11 mouse cellular contexts compared by ENCODE assay signal in genomic region chr14:23114910-23115309, GRCm38 (mm10).
DNase-seq lines count a peak whose midpoint lies in the region; ATAC-seq lines count a peak whose summit lies in the region.
"Had no signal": no experiment of that assay in that cellular context is flagged by ENCODE, and none has a peak within 500 bp of the region (broad histone marks: within the 10 kb centered on the region; RNA-seq: fewer than 3 reads in every experiment).

No protein-coding gene starts in this region.

- ATAC-seq in embryonic facial prominence, embryonic 11.5 days (replicated peaks; ENCODE audit: insufficient number of reproducible peaks, low FRiP score, low TSS enrichment, low read depth), result 0 out of 2 replicates have a peak, but pooled peaks have one; percentile 44
- ATAC-seq: liver, embryonic 12.5 days had no signal

- H3K9ac ChIP-seq in embryonic facial prominence, embryonic 11.5 days (replicated peaks; ENCODE audit: low read length), result no peak overlapping the region
- H3K9ac ChIP-seq: embryonic facial prominence, embryonic 13.5 days; liver, embryonic 12.5 days had no signal

- H3K4me3 ChIP-seq in embryonic facial prominence, embryonic 11.5 days (ENCODE audit: low read depth, low read length), result no peak overlapping the region
- H3K4me3 ChIP-seq: embryonic facial prominence, embryonic 13.5 days; liver, embryonic 12.5 days had no signal

- H3K4me2 ChIP-seq in embryonic facial prominence, embryonic 11.5 days (ENCODE audit: low read depth, low read length), result no peak overlapping the region
- H3K4me2 ChIP-seq: embryonic facial prominence, embryonic 13.5 days; liver, embryonic 12.5 days had no signal

- H3K9me3 ChIP-seq in embryonic facial prominence, embryonic 11.5 days (replicated peaks; ENCODE audit: control insufficient read depth, low read length), result no peaks in the 10 kb centered on the region
- H3K9me3 ChIP-seq: embryonic facial prominence, embryonic 13.5 days; liver, embryonic 12.5 days had no signal

- intact Hi-C loops in left cerebral cortex, postnatal 4 days (cut with DNase I), result no loop called here

- H3K36me3 ChIP-seq in embryonic facial prominence, embryonic 11.5 days (replicated peaks; ENCODE audit: control insufficient read depth, insufficient read depth, low read depth, low read length), result no peaks in the 10 kb centered on the region
- H3K36me3 ChIP-seq: embryonic facial prominence, embryonic 13.5 days; G1E; liver, embryonic 12.5 days had no signal

- WGBS in embryonic facial prominence, embryonic 11.5 days, result 49% methylated on average over 5 of the region's 5 CpGs

- H3K27ac ChIP-seq in embryonic facial prominence, embryonic 11.5 days (replicated peaks; ENCODE audit: low read depth, low read length), result 0 out of 2 replicates have a peak overlapping the region, but pooled peaks have one; percentile 41
- H3K27ac ChIP-seq: embryonic facial prominence, embryonic 13.5 days; liver, embryonic 12.5 days had no signal

- H3K4me1 ChIP-seq in embryonic facial prominence, embryonic 11.5 days (ENCODE audit: control insufficient read depth, insufficient read depth, low read length), result no peaks in the 10 kb centered on the region
- H3K4me1 ChIP-seq: liver, embryonic 12.5 days had no signal

- no peaks in the 10 kb centered on the region for H3K27me3 ChIP-seq in embryonic facial prominence, embryonic 11.5 days (ENCODE audit: control insufficient read depth, insufficient read depth, low read length)
- H3K27me3 ChIP-seq: embryonic facial prominence, embryonic 13.5 days; liver, embryonic 12.5 days had no signal

- peak; percentile 5 for DNase-seq in R1 (ENCODE audit: low read depth, low spot score)
- DNase-seq in embryonic facial prominence, embryonic 11.5 days (ENCODE audit: low spot score), result peak; percentile 62
- peak; percentile 51 for DNase-seq in kidney, adult 9 months
- peak; percentile 7 for DNase-seq in lung, postnatal 14 days
- no peak for DNase-seq in c-Kit-positive CD71-positive TER-119-positive erythroid progenitor cells, embryonic 14.5 days (ENCODE audit: low spot score)
- DNase-seq in spleen, postnatal 10 days (ENCODE audit: low spot score in 2 of 2), result no peak
- no peak for DNase-seq in layer of hippocampus, adult 9-10 months (ENCODE audit: low spot score)
- DNase-seq in left cerebral cortex, postnatal 4 days, result no peak

Comparison
In these comparisons a context has a peak if more than half of its experiments do, and no peak if none do; other contexts are left out.
1. DNase-seq: peak in R1 (single experiment), embryonic facial prominence, embryonic 11.5 days (single experiment), kidney, adult 9 months (single experiment) and lung, postnatal 14 days (single experiment); none in c-Kit-positive CD71-positive TER-119-positive erythroid progenitor cells, embryonic 14.5 days (single experiment), spleen, postnatal 10 days (0 of 2), layer of hippocampus, adult 9-10 months (single experiment) and left cerebral cortex, postnatal 4 days (single experiment).